Mouse (Mus musculus) heart, postnatal 0 days (tissue): ENCODE measurements at regions not wholly inside any gene's neighbourhood (a gene's known extent, or its start where the extent isn't known, plus 50 kb on each side); places are given as distances from the start of the nearest gene placed in this dataset.

Experiments used
- ATAC-seq: fragments of 200-750 bp; cut with Nextera tagmentation; 2 replicates; pipeline ENCODE4 v1.8.0; 2017; ENCODE audit warnings: low read depth, moderate number of reproducible peaks, moderate library complexity; ENCODE audit not compliant: insufficient read depth
- DNase-seq: peaks from one replicate; pipeline ENCODE4 v3.0.0-alpha.2; 2016; ENCODE audit warnings: low spot score
- H3K27ac ChIP-seq: fragments of 300-500 bp; sonication (generic); 2 replicates; pipeline ENCODE4 v1.5.1; 2014; ENCODE audit warnings: low read depth, mild to moderate bottlenecking
- H3K27me3 ChIP-seq: fragments of 300-500 bp; sonication (generic); 2 replicates; pipeline ENCODE4 v1.6.1; 2014; ENCODE audit warnings: low read length, mixed read lengths; ENCODE audit not compliant: control insufficient read depth, insufficient read depth
- H3K36me3 ChIP-seq: fragments of 300-500 bp; sonication (generic); replicated peaks from 2 replicates; pipeline ENCODE4 v1.6.1; 2014; ENCODE audit warnings: low read length, mixed read lengths; ENCODE audit not compliant: control insufficient read depth, insufficient read depth
- H3K4me1 ChIP-seq: fragments of 300-500 bp; sonication (generic); 2 replicates; pipeline ENCODE4 v1.6.1; 2014; ENCODE audit warnings: antibody characterized with exemption; ENCODE audit not compliant: control insufficient read depth, insufficient read depth
- H3K4me2 ChIP-seq: fragments of 300-500 bp; sonication (generic); 2 replicates; pipeline ENCODE4 v1.6.1; 2014; ENCODE audit warnings: low read depth, mild to moderate bottlenecking, low read length, moderate library complexity
- H3K4me3 ChIP-seq: fragments of 300-500 bp; sonication (generic); 2 replicates; pipeline ENCODE4 v1.5.1; 2014; ENCODE audit warnings: low read depth, low read length
- H3K9ac ChIP-seq: fragments of 300-500 bp; sonication (generic); replicated peaks from 2 replicates; pipeline ENCODE4 v1.6.1; 2014; ENCODE audit warnings: low read depth, low read length, mixed read lengths
- H3K9me3 ChIP-seq: fragments of 300-500 bp; sonication (generic); replicated peaks from 2 replicates; pipeline ENCODE4 v1.6.1; 2016; ENCODE audit warnings: low read length; ENCODE audit not compliant: control insufficient read depth
- CTCF ChIP-seq: IDR thresholded peaks from 2 replicates; pipeline ENCODE4 v1.5.1; 2016; ENCODE audit warnings: antibody characterized with exemption, control low read depth, low read depth
- EP300 ChIP-seq: IDR thresholded peaks from 2 replicates; pipeline ENCODE4 v1.6.1; 2016; ENCODE audit warnings: antibody characterized with exemption, low read depth
- WGBS: fragments of 180-500 bp; shearing (Covaris S2); extraction: QIAGEN DNeasy Blood & Tissue Kit; methylation state at CpG from one replicate; pipeline ENCODE4 v1.1.7; 2014; 5-methylcytosine and 5-hydroxymethylcytosine counted together

DNA sequence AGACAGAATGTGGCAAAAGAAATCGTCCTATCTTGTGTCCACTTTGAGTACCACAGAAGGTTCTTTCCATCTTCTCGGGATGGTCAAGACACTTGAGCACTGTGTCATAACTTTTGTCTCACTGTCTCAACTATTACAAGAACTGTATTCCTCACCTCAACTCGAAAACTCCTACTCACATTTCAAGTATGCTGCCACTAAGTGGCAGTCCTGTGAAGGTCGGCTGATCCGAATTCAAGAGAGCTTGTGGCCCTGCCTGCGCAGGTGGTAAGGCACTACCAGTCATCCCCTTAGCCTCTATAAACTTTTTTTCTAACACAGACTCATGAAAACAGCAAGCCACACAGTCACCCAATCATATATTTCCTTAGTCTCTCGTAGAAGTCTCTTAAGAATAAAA lies 381.6 kb upstream of the Meis1 start:
- no peaks in the 10 kb centered on the region for H3K27me3 ChIP-seq
- TF ChIP-seq EP300 (no peak), CTCF (no peak)
- no peak for DNase-seq
- no peak overlapping the region for H3K9ac ChIP-seq
- 69% methylated on average over 7 of the region's 7 CpGs for WGBS
- H3K27ac ChIP-seq, result no peak overlapping the region
- H3K4me1 ChIP-seq, result 0 out of 2 replicates have a peak, but pooled peaks cover 3% of the 10 kb centered on the region
- H3K4me2 ChIP-seq, result no peak overlapping the region
- no peak for ATAC-seq
- H3K4me3 ChIP-seq, result no peak overlapping the region
- H3K9me3 ChIP-seq, result no peaks in the 10 kb centered on the region
- H3K36me3 ChIP-seq, result no peaks in the 10 kb centered on the region

- no peaks in the 10 kb centered on the region for H3K27me3 ChIP-seq
These were observed 401.4 kb upstream of the Meis1 start for GRCm38 (mm10) chr11:19420143-19420542.

GRCm38 (mm10) chr11:19423268-19423667 lies 404.5 kb upstream of the Meis1 start:
- TF ChIP-seq CTCF, result no peak
- TF ChIP-seq EP300, result no peak
- Histone ChIP-seq H3K4me3 (no peak overlapping the region), H3K27ac (no peak overlapping the region), H3K36me3 (no peaks in the 10 kb centered on the region), H3K4me1 (no peaks in the 10 kb centered on the region), H3K9ac (no peak overlapping the region), H3K9me3 (no peaks in the 10 kb centered on the region), H3K27me3 (no peaks in the 10 kb centered on the region), H3K4me2 (no peak overlapping the region)
- DNase-seq (no peak), ATAC-seq (no peak)

More at GRCm38 (mm10) chr11:19420143-19420542, 401.4 kb upstream of the Meis1 start:
- no peak overlapping the region for H3K9ac ChIP-seq
- H3K4me2 ChIP-seq, result no peak overlapping the region
- no peaks in the 10 kb centered on the region for H3K9me3 ChIP-seq
- DNase-seq (no peak), ATAC-seq (no peak)
- H3K36me3 ChIP-seq, result no peaks in the 10 kb centered on the region
- H3K4me3 ChIP-seq, result no peak overlapping the region
- TF ChIP-seq EP300 (no peak), CTCF (no peak)
- no peaks in the 10 kb centered on the region for H3K4me1 ChIP-seq
- 81% methylated on average over 2 of the region's 2 CpGs for WGBS
- H3K27ac ChIP-seq, result no peak overlapping the region

- no peak overlapping the region for H3K4me2 ChIP-seq
- DNase-seq (no peak), ATAC-seq (no peak)
- H3K4me3 ChIP-seq, result no peak overlapping the region
- no peaks in the 10 kb centered on the region for H3K9me3 ChIP-seq
- H3K36me3 ChIP-seq, result no peaks in the 10 kb centered on the region
- no peaks in the 10 kb centered on the region for H3K4me1 ChIP-seq
- H3K27me3 ChIP-seq, result no peaks in the 10 kb centered on the region
- no peak overlapping the region for H3K9ac ChIP-seq
- WGBS, result 68% methylated on average over 20 of the region's 20 CpGs
- no peak overlapping the region for H3K27ac ChIP-seq
- no peak for TF ChIP-seq EP300
- TF ChIP-seq CTCF, result no peak
These were observed 405.3 kb upstream of the Meis1 start for GRCm38 (mm10) chr11:19423841-19424815.

DNA sequence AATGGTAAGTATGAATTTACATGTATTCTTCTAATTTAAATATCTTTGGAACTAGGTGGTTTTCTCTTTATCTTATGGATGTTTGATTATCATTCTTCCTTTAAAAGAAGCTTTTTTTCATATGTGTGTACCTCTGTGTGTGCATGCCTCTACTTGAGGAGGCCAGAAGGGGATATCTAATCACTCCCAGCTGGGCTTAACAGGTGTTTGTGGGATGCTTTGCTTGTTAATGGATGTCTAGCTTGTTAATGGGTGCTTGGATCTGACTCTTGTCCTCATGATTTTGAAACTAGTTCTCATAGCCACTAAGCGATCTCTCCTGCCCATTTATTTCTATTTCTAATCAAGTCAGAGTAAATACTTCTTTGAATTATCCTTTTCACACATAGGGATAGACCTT lies 408.8 kb upstream of the Meis1 start:
- no peak overlapping the region for H3K27ac ChIP-seq
- H3K27me3 ChIP-seq, result no peaks in the 10 kb centered on the region
- 85% methylated on average over 1 of the region's 1 CpGs for WGBS
- TF ChIP-seq CTCF, result no peak
- no peak for TF ChIP-seq EP300
- no peak overlapping the region for H3K9ac ChIP-seq
- no peak overlapping the region for H3K4me3 ChIP-seq
- ATAC-seq (no peak), DNase-seq (no peak)
- H3K4me1 ChIP-seq, result no peaks in the 10 kb centered on the region
- no peaks in the 10 kb centered on the region for H3K36me3 ChIP-seq
- no peak overlapping the region for H3K4me2 ChIP-seq
- no peaks in the 10 kb centered on the region for H3K9me3 ChIP-seq
